Mouse (Mus musculus) left cerebral cortex, postnatal 14 days (tissue): ENCODE data around the gene Luc7l2. TPM values are rescaled to one million over a fixed set of nuclear protein-coding genes. Genes with fewer than 3 reads are reported as not detected.

Source experiments
- DNase-seq, 2 experiments: peaks; one replicate each; pipeline ENCODE4 v3.0.0; 2021 to 2022; ENCODE audit warnings: low spot score in 2 of 2, mixed read lengths in 1 of 2
- intact Hi-C: fragments of 180-260 bp; cut with DNase I; formaldehyde crosslinking; loops from one replicate; pipeline ENCODE4 v1.15.1; 2025
- microRNA-seq, 2 experiments: library from miRNA; unstranded; fragments of <30 nt; microRNA quantifications; one replicate each; pipeline ENCODE4 v1.2.0; 2022
- total RNA-seq, 2 experiments: library from RNA; stranded (reverse); gene quantifications; 2 replicates each; pipeline ENCODE4 v1.2.3; 2021

Luc7l2 gene
- total RNA-seq, 2 experiments from 2014 or later: 152 to 154 TPM

DNA sequence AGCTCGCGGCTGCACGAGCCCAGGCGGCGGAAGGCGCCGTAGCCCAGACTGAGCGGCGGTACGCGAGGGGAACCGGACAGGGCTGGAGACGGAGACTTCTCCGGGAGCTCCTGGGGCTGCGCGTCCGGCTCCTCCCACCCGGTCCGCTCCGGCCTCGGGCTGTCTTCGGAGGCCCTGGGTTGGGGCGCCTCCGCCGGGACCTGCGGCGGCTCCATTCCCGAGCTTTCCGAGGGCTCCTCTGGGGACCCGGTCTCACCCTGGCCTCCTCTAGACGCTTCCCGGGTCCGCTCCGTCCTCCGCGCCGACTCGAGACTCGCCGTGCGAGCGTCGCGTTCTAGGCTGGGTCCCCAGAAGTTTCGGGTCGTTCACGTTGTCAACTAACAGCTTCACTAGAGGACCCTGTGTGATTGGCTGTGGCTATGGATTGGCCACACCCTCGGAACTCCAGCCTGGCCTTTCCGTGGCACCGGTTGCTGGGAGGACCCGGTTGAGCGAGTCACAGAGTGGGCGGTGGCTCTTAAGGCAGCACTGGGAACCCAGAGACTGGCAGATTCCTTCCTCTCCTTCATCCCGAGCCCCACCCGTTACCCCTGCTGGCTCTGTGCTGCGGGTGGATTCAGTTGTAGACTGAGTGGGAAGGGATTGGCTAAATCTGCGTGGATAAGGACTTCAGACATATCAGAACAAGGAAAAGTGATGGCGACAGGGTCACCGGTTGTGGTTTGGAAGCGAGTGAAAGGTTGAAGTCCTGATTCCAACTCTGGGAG is 85.9 kb downstream of the Luc7l2 start, which contains the start of gene Klrg2:
TSS of gene Klrg2 (minus strand) at position 391 of the 767 bp plus-strand sequence.
- intact Hi-C loops: no loop called here
- DNase-seq: peak in 1 of 2 experiments; percentile 35

DNA sequence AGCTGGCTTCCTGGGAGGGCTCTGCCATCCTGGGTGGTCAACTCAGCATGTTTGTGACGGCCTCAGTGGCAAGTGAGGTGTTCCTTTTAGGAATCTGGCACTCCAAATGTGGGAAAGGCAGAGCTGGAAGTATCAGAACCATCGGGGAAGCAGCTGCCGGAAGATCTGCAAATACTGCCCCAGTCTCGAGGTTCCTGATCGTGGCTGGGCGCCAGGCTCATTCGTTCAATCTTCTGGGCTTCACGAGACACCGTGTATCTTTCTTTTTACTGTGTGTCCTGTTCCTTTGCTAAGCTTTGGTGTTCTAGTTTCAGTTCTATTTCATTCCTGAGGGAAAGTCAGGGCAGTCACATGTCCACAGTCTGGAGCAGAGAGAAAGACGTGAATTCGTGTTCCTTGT is 89.3 kb downstream of the Luc7l2 start:
- intact Hi-C loops: no loop called here
- DNase-seq: peak in 1 of 2 experiments; percentile 48

DNA sequence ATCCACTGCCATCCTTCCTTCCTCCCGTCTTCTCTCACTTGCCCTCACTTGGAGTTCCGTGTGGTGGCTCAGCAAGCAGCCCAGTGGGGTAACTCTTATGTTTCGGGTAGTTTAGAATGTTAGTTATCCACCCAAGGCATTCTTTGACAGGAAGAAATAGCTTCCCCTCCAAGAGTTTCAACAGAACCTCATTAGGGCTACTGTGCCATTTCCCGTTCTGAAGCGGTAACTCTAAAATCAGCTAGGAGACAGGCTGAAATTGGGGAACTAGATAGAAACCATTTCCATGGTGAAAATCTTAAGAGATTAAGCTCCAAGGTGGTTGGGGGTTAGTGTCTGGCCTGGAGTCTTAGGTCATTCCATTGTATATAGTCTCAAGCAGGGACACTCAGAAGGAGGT is 90.1 kb downstream of the Luc7l2 start:
- DNase-seq: no peak
- intact Hi-C loops: no loop called here

DNA sequence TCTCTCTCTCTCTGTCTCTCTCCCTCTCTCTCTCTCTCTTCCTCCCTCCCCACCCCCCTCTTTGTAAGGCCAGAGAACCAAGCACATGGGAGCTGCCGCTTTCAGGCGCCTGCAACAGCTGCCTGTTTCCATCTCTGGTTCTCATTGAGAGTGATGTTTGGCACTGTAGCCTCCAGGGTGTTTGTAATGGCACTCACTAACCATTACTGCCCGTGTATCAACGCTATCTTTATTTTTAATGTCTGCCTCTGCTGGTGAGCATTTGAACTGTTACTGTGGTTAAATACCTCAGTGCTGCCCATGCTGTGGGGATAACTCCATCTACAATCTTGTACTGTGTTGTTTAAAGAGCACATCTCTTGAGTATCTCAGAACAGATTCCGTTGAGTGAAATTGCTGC is 90.5 kb downstream of the Luc7l2 start:
- intact Hi-C loops: no loop called here
- DNase-seq: no peak

DNA sequence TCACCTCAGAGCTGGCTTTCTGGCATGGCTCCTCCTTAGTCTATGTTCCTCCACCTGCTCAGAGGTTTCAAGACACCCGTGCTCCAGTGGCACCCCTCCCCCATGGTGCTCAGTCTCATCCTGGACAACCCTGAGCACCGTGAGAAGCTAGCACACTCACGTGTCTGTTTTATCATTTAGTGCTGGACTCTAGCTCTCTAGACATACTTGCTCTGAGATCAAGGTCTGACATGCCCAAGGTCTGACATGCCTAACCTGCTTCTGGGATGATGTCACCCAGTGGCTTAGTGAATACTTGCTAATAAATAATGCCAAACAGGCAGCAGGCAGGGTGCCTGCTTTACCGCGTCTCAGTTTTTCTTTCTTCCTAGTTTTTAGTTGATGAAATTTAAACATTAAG is 91.5 kb downstream of the Luc7l2 start:
- DNase-seq: no peak
- intact Hi-C loops: no loop called here

DNA sequence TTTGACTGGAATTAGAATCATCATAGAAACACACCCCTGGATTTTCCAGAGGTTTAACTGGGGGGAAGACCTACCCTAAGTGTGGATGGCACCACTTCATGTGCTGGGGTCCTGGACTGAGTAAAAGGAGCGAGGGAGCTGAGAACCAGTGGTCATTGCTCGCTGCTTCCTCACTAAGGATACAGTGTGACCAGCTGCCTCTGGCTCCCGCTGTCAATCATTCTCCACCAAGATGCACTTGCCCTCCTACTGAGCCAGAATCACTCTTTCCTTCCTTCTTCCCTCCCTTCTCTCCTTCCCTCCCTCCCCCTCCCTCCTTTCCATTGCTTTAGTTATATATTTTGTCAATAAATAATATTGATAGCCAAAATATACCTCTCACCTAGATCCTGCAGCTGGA is 91.9 kb downstream of the Luc7l2 start:
- DNase-seq: no peak

DNA sequence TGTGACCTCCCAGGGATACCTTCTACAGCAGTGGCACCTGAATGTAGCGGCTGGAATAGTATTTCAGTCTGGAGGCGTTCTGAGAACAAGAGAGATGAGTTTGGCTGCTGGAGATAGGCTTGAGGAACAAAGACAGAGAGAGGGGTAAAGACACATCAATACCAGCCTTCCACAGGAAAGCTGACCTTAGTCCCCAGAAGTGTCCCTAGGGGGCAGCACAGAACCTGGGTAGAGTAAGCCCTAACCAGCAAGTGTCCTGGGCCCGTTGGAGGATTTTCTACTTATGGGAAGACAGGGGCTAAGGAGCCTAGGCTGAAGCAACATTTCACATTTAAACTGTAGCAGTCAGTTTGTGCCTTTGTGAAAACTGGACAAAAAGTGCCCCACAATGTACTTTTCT is 98.4 kb downstream of the Luc7l2 start:
- DNase-seq: no peak
- intact Hi-C loops: no loop called here

More for the DNA sequence above, 91.9 kb downstream of the Luc7l2 start:
- intact Hi-C loops: no loop called here

DNA sequence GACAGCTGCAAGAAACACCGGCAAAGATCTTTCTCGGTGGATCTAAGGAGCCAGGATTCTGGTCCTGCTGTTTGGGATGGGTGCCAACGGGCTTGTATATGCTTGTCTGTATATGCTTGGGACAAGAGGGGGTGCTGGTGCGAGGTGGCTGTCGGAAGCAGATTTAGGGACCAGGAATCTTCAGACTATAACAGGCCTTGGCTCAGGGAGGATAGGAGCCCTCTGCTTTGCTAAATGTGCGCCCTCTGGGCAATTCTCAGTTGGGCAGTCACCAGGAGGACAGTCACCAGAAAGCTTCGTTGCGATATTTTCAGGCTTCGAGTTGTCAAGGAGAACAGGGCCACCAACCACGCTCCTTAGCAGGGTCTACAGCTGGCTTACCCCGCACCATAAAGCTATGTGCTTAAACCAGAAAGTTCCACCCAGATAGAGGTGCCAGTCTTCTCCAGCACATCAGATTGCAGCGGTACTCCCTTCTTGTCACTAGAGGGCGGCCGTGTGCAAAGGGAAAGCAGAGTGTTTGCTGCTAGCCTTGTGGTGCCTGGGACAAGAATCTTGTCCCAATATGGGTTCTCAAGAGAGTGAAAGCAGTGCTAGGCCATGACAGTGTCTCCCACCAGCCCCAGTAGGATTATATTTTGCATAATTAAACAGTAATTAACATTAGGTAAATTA is 99.3 kb downstream of the Luc7l2 start:
- peak; percentile 77 to 84 for DNase-seq
- intact Hi-C loops: loop anchor here (5.0 kb wide), 2 partner anchors 42 to 417 kb away; no protein-coding TSS in a partner anchor

Small RNAs within 50 kb of the gene (microRNA-seq; reads per million reads assigned to microRNA genes)
- gene Mir7670: 0 reads per million in 2 experiments

Other genes starting within 250 kb of the Luc7l2 start
- gene Zc3hav1, start 196.7 kb upstream of the Luc7l2 start, total RNA-seq: 1 to 10 TPM; 2.7 to 2.9 TPM
- gene Ttc26, start 169.9 kb upstream of the Luc7l2 start, total RNA-seq: 10 to 100 TPM in 1 of 2 experiments, 1 to 10 TPM in 1; 8.6 to 10.6 TPM
- gene Ubn2, start 117.4 kb upstream of the Luc7l2 start, total RNA-seq: 10 to 100 TPM; 37.4 to 40.9 TPM
- gene Fmc1, start 17.8 kb upstream of the Luc7l2 start, total RNA-seq: 10 to 100 TPM; 51.9 to 54.4 TPM
- gene Klrg2, start 85.9 kb downstream of the Luc7l2 start, total RNA-seq: under 1 TPM; 0.38 to 0.44 TPM
- 100 to 1,000 TPM; 118 to 129 TPM for gene Clec2l, start 111.7 kb downstream of the Luc7l2 start, total RNA-seq